Mouse (Mus musculus) adrenal gland, adult 8-10 months (tissue): Measurements from ENCODE around the gene Zfp648. TPM values are rescaled to one million over a fixed set of nuclear protein-coding genes. Genes with fewer than 3 reads are reported as not detected.

Experiments used
- DNase-seq: peaks from one replicate; pipeline ENCODE4 v3.0.0; 2022
- total RNA-seq, 4 experiments: library from RNA; stranded (reverse); gene quantifications; 2 replicates each; pipeline ENCODE4 v1.2.4; 2022

Gene Zfp648
- under 1 TPM; 0.17 to 0.59 (median 0.36) TPM for total RNA-seq

- no peak for DNase-seq
These were observed at the start of gene Zfp648 for GRCm38 (mm10) chr1:154200955-154201722. Gene Zfp648 (plus strand): TSS chr1:154201187.

DNA sequence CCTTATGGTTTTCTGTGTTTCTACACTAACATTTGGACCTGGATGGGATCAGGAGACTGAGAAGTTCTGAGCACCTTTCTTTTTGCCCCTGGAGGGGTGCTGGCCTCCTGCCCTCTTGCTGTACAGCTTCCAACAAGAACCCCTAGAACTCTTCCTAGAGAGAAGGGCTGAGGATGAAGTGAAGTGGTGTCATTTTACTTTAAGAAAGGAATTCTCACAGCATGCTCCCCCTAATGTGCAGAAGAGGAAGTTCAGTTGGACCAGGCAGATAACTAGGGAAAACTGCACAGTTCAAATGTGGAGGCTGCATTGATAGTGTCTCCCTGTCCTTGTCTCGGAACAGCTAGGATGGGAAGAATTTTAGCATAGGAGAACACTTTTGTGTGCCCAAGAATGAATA, 48.4 kb upstream of the Zfp648 start:
- DNase-seq: no peak

DNA sequence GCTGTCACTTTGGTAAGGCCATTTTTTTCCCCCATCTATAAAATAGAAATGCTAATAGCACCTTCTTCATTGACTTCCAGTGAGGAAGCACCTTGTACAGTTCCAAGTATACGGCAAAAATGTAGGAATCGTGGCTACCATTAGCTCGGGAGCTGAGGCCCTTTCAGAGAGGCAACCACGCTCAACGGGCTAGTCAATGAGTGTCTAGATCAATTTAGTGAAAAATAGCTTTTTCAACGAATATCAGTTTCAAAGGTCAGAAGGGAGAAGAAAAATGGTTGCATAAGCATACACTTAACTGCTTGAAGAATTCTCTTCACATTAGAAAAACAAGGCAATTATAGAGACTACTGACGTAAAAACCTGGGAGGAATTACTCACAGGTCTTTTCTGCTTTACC, 47.2 kb upstream of the Zfp648 start:
- DNase-seq: no peak

DNA sequence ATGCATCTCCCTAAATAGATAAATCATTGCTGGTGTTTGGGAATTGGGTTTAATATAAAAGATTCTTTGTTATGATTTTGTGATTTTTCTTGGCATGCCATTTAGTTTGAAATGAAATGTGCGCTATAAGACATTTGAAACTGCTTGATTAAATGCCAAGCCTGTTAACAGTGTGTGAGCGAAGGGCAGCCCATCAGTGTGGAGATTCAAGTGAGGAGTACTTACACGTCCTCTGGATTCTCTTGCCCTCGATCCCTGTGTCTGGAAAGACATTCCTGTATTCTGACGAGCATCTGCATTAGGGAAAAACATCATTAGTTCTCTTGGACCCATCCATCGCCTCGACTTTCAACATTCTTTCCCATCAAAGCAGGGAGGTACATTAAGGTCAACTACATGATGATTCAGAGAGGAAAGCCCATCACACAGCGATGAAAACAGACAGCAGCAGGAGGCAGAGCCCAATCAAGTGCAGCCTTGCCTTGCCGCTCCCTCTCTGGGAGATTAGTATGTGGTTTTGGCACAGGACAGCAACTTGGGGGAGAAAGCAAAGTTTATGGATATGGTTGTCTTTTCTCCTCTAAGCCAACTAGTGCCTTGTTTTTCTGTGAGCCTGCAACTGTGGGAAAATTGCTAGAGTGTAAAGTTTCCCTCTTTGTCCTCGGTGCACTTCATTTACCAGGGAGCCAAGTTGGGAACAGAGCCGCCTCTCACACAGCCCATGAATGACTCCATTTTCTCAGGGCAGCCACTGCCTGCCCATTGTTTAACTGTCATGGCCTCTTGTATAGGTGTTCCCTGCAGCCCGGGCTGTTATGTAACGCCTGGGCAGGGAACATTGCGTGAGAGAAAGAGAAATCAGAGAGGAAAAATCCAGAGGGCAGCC, 44.6 kb upstream of the Zfp648 start:
- no peak for DNase-seq

DNA sequence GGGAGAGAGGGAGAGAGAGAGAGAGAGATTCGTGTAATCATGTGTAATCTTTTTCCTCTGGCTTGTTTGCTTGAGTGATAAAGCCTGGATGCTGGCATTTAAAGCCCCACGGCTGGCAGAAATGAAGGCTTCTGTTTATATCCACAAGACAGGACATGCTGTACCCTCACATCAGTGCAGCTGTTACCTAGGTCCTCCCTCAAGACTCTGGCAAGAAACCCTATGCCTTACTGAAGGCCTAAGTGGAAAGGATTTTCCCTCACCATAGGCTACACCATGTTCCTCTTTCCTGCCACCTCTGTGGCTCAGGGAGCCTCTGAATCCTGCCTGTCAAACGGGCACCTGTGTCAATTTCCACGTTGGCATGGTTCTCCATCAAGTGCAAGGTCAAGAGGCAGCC, 43.9 kb upstream of the Zfp648 start:
- DNase-seq: no peak

GRCm38 (mm10) chr1:154167696-154168095, 33.3 kb upstream of the Zfp648 start:
- DNase-seq: no peak

GRCm38 (mm10) chr1:154175334-154175733, 25.7 kb upstream of the Zfp648 start:
- DNase-seq: no peak

DNA sequence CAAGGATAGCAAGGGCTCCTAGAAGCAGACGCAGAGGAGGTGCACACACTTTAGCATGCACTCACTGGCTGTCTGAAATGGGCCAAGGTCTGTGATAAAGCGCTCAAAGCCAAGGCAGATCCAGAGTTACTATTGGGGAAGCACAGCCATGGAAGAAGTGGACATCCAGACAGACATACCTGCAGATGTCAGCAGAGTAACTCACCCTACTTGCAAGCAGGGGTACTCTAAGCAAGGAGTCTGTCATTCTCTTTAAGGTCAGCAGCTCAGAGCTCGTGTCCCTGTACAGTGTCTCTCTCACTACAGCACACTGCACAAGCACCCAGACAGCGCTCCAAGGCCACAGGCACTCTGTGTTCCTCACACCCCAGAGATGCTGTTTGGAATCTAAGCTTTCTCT, 23.2 kb upstream of the Zfp648 start:
- DNase-seq: peak; percentile 54

GRCm38 (mm10) chr1:154178541-154179155, 22.3 kb upstream of the Zfp648 start:
- DNase-seq: peak; percentile 76

DNA sequence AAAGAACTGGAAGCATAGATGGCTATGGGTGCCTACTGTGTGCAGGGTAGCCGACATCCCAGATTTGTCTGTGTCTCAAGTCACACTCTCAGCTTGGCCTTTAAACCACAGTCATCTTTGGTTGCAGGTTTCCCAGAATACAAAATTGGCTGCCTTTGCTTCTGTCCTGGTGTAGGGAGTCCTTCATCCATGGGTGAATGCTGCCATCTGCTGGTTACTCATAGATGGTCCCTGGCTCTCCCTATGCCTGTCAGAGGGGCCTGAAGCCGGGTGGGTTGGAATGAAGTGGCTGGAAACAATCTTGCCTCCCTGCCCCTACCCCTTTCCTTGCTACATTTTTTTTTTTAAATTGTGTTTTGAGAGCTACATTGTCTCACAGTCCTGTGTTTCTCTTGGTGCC, 20.0 kb upstream of the Zfp648 start:
- peak; percentile 64 for DNase-seq

DNA sequence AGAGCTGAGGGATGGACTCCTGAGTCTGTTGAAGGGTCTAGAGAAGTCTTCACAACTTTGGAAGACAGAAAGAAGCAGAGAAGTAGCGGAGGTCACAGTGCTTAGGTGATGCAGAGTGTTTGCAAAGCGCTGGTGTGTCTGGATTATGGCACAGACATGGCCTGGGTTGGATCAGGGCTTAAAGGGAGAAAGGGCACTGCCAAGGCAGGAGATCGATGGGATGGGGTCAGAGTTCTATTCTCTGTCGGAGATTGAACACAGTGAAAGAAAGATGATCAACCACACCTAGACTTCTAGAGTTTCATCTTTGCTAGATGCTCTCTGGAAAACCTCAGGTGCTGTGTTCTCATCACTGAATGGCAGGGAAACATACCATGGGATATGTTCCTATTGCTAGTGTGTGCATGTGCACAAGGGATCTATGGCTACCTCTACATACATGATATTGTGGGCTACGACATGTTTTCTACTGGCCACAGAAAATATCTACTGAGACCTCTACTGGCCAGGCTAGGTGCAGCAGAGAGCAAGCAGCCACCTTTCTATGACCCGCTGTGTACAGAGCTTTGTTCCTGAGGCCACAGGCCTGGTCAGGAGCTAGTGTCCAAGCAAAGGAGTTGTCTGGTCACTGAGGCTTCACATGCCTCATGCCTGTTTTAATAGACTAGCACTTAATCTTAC, 18.5 kb upstream of the Zfp648 start:
- no peak for DNase-seq

DNA sequence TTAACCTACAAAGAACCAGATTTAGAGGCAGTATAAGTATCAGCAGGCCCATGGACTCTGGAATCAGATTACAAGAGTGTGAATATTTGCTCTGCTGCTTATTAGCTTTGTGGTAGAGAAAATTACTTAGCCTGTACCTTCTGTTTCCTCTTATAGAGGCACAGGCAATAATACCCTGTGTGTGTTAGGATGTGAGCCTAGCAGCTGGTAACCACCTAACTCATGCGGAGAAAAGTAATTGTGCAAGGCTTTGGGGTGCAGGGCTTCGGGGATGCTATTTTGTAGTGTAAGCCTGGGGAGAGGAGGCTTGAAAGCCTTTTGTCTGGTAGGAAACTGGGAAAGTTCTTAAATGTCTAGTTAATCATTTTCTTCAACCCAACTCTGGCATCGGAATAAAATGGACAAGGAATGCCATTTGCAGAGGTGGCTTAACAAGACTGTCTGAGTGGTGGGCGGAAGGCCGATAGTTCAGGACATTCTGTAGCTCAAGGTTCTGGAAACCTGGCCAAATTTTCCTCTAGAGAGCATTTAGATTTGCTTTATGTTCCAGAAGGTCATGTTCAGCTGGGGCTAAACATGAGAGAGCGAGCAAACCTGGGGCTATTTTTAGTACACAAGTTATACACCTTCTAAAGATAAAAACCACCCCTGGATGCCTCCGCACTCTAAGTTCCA, 17.8 kb upstream of the Zfp648 start:
- no peak for DNase-seq

DNA sequence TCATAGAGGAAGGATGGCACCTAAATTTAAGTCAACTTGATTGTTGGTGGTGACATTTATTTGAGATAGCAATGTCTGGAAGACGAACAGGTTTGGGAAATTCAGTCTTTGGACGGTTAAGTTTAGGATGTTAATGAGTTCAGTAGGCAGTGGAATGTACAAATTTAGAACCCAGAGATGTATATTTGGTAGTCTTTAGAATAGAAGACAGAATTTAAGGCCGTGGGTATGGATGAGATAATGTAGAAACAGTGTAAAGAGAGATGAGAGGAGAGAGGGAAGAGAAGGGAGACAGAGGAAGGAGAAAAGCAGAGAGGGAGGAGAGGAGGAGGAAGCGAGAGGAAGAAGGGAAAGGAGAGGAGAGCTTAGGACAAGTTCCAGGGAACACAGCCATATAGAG, 12.8 kb upstream of the Zfp648 start:
- no peak for DNase-seq

GRCm38 (mm10) chr1:154188631-154189030, 12.4 kb upstream of the Zfp648 start:
- DNase-seq: no peak

DNA sequence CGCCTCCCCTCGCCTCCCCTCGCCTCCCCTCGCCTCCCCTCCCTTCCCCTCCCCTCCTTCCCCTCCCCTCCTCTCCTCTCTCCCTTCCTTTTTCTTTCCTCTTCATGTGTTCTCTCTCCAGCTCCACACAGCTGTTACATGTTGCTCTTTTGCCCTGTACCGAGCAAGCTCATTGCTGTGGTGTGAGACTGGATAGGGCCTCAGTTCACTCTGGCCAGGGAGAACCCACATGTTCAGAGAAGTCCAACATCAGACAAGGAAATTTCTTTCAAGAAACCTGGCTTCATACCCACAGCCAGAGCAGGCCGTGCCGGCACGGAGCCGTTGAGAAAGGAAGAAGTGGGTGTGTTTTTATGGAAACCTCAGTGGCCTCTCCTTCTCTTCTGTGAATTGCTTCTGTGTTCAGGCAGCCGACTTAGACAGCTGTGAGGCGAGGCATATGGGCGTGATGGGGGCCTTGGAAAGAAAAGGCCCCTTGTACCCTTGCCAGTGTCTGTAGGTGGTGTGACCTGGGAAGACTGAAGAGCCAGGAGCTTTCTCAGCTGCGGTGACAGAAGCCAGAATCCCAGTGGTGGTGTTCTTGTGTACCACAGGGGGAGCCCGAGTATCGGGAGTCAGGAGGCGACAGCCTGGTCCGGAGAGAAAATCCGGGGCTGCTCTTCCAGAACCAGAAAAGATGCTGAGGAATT, 11.0 kb upstream of the Zfp648 start:
- no peak for DNase-seq

GRCm38 (mm10) chr1:154198896-154199295, 2.1 kb upstream of the Zfp648 start:
- no peak for DNase-seq

GRCm38 (mm10) chr1:154202580-154202979, 1.6 kb downstream of the Zfp648 start:
- DNase-seq: peak; percentile 86

DNA sequence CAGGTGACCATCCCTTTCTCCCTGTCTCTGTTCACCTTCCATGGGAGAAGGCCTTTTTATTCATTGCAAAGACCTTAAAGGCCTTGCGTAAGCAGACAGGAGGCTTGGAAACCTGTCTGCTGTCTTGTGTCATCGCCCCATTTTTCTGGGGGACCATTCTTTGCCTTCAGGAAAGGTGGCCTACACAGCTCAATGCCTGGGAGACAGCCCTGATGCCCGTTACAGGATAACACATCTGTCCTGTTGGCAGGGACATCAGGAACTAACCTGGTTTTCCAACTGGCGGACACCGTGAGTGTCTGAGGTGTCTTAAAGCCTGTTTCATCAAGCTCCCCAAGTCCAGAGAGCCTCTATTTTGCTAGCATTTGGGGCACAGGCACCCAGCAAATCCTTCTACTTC, 2.4 kb downstream of the Zfp648 start:
- no peak for DNase-seq

- DNase-seq: no peak
These were observed 3.9 kb downstream of the Zfp648 start for GRCm38 (mm10) chr1:154204652-154205573.

- DNase-seq: no peak
These were observed 19.0 kb downstream of the Zfp648 start for GRCm38 (mm10) chr1:154219991-154220390.
